20 mouse cellular contexts compared by ENCODE assay signal in the genomic region with DNA sequence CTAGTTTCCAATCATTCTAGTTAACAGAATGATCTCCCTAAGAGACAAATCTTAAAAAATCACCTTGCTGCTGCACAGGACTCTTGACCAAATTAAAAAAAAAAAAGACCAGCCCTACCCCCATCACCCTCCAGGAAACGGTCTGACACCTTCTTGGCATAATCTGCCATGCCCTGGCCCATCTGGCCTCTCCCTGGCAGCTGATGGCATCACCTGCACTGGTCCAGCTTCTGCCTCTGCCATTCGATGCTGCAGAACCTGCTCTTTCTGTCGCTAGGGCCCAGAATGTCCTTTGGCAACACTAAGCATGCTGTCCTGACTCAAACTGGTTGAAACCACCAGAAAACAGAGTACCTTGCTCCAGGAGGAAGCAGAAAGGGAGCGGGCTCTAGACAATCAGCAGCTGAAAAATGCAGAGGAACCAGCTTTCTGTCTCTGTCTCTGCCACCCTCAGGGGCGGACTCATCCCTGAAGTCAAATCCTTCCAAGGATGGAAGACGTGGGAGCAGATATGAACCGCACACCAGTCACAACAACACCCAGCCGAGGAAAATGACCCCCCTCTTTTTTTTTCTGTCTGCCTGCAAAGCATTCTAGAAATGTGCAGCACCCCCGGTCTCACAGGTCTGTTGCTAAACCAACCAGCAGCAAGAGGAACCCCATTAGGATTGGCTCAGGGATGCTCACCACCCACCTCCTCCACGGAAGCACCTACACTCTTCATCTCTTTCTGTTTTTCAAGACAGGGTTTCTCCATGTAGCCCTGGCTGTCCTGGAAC. TPM values are rescaled to one million over a fixed set of nuclear protein-coding genes. Genes with fewer than 3 reads are reported as not detected.
A peak's percentile ranks its signal among the peaks of the same experiment; 100 is the strongest.
DNase-seq lines count a peak whose midpoint lies in the region; ATAC-seq and TF ChIP-seq lines count a peak whose summit lies in the region.
"Had no signal": no experiment of that assay in that cellular context is flagged by ENCODE, and none has a peak within 500 bp of the region (broad histone marks: within the 10 kb centered on the region; RNA-seq: fewer than 3 reads in every experiment).

No protein-coding gene starts in this region.

- H3K27me3 ChIP-seq in cerebellum, adult 2 months (ENCODE audit: control insufficient read depth, insufficient read depth, low read length), result no peaks in the 10 kb centered on the region
- no peaks in the 10 kb centered on the region for H3K27me3 ChIP-seq in kidney, adult 2 months (replicated peaks; ENCODE audit: control insufficient read depth, insufficient read depth, low read length)
- H3K27me3 ChIP-seq in forebrain, postnatal 0 days (ENCODE audit: insufficient read depth, low read length), result no peaks in the 10 kb centered on the region
- H3K27me3 ChIP-seq: CH12.LX; forebrain, embryonic 12.5 days; liver, embryonic 15.5 days; megakaryocyte, embryonic 14.5 days; neural tube, embryonic 12.5 days had no signal

- no peak overlapping the region for H3K4me3 ChIP-seq in cerebellum, adult 2 months (replicated peaks; ENCODE audit: insufficient read depth, low read depth, low read length)
- no peak overlapping the region for H3K4me3 ChIP-seq in kidney, adult 2 months (ENCODE audit: insufficient read depth, low read depth, low read length)
- H3K4me3 ChIP-seq in forebrain, postnatal 0 days (ENCODE audit: low read depth, low read length), result no peak overlapping the region
- H3K4me3 ChIP-seq: forebrain, embryonic 12.5 days; liver, embryonic 15.5 days; megakaryocyte, embryonic 14.5 days; neural tube, embryonic 12.5 days had no signal

- no peak overlapping the region for H3K4me2 ChIP-seq in forebrain, postnatal 0 days (ENCODE audit: low read depth)
- H3K4me2 ChIP-seq: forebrain, embryonic 12.5 days; heart, embryonic 11.5 days; liver, embryonic 15.5 days; neural tube, embryonic 12.5 days had no signal

- 38% methylated on average over 10 of the region's 10 CpGs for WGBS in cerebellum, adult 2 months
- whole genome bisulfite sequencing in kidney, adult 2 months, result 64% methylated on average over 10 of the region's 10 CpGs
- 78% methylated on average over 10 of the region's 10 CpGs for WGBS in forebrain, postnatal 0 days

- TF ChIP-seq POLR2A in cerebellum, adult 2 months (IDR thresholded peaks at IDR 0.05; ENCODE audit: borderline replicate concordance, insufficient read depth, low read length), result no peak
- TF ChIP-seq POLR2A in kidney, adult 2 months (IDR thresholded peaks at IDR 0.05; ENCODE audit: low read depth, low read length), result no peak

- no peak for ATAC-seq in cerebellum, adult (ENCODE audit: insufficient number of reproducible peaks, low FRiP score, low TSS enrichment)
- no peak for ATAC-seq in inflammation-experienced regulatory T-cells, adult 6 months
- no peak for ATAC-seq in forebrain, postnatal 0 days

- H3K4me1 ChIP-seq in cerebellum, adult 2 months (ENCODE audit: control insufficient read depth, insufficient read depth, low read length), result 0 out of 2 replicates have a peak, but pooled peaks cover 3% of the 10 kb centered on the region
- no peaks in the 10 kb centered on the region for H3K4me1 ChIP-seq in kidney, adult 2 months (ENCODE audit: control insufficient read depth, insufficient read depth, low read length)
- no peaks in the 10 kb centered on the region for H3K4me1 ChIP-seq in forebrain, postnatal 0 days (ENCODE audit: insufficient read depth)
- H3K4me1 ChIP-seq: forebrain, embryonic 12.5 days; liver, embryonic 15.5 days; neural tube, embryonic 12.5 days had no signal

- TF ChIP-seq CTCF in cerebellum, adult 2 months (IDR thresholded peaks at IDR 0.05; ENCODE audit: borderline replicate concordance, insufficient read depth, low read depth, low read length), result no peak
- no peak for TF ChIP-seq CTCF in kidney, adult 2 months (conservative IDR thresholded peaks at IDR 0.05; ENCODE audit: insufficient read depth, insufficient read length, low read depth, low read length)
- TF ChIP-seq CTCF in forebrain, postnatal 0 days (IDR thresholded peaks at IDR 0.05; ENCODE audit: low read depth), result no peak

- no peak overlapping the region for H3K9ac ChIP-seq in forebrain, postnatal 0 days
- H3K9ac ChIP-seq: forebrain, embryonic 12.5 days; liver, embryonic 15.5 days; neural tube, embryonic 12.5 days had no signal

- no peak overlapping the region for H3K27ac ChIP-seq in cerebellum, adult 2 months (ENCODE audit: insufficient read depth, low read length)
- H3K27ac ChIP-seq in kidney, adult 2 months (ENCODE audit: insufficient read depth, low read depth, low read length), result no peak overlapping the region
- no peak overlapping the region for H3K27ac ChIP-seq in forebrain, postnatal 0 days (ENCODE audit: low read depth, low read length)
- H3K27ac ChIP-seq: forebrain, embryonic 12.5 days; liver, embryonic 15.5 days; neural tube, embryonic 12.5 days had no signal

- DNase-seq in cerebellum, adult 2 months, result peak; percentile 14 to 17
- peak; percentile 30 for DNase-seq in kidney, adult 2 months
- DNase-seq in kidney, postnatal 10 days, result no peak
- DNase-seq in right cerebral cortex, postnatal 25 days, result peak; percentile 19
- no peak for DNase-seq in right cerebral cortex, postnatal 10 days (ENCODE audit: low spot score in 2 of 2)
- DNase-seq in forebrain, postnatal 0 days, result no peak
- DNase-seq: adrenal gland, postnatal 10 days; heart, postnatal 14 days; layer of hippocampus, postnatal 36 days; lung, postnatal 10 days; right cerebral cortex, postnatal 14 days; thymus, postnatal 25 days had no signal

- no peaks in the 10 kb centered on the region for H3K36me3 ChIP-seq in kidney, adult 2 months (ENCODE audit: control insufficient read depth, insufficient read depth, low read length)
- no peaks in the 10 kb centered on the region for H3K36me3 ChIP-seq in forebrain, postnatal 0 days (ENCODE audit: insufficient read depth)
- H3K36me3 ChIP-seq: forebrain, embryonic 12.5 days; liver, embryonic 15.5 days; neural tube, embryonic 12.5 days had no signal

- no peaks in the 10 kb centered on the region; the same call in 1 of the 2 replicates for H3K9me3 ChIP-seq in forebrain, postnatal 0 days (ENCODE audit: low read length)
- H3K9me3 ChIP-seq: liver, embryonic 15.5 days had no signal

RNA-seq across cellular contexts. Expression of a gene that starts 24.0 kb away (rescaled TPM):
- 126 and 134 TPM in 2 replicates for polyA plus RNA-seq in cerebellum, adult 2 months (2012; rRNA removed)
- polyA plus RNA-seq in kidney, adult 2 months (2012; rRNA removed), result 44.6 and 48.6 TPM in 2 replicates
- polyA plus RNA-seq in inflammation-experienced regulatory T-cells, adult 6 months (2017; shearing (Covaris generic)), result 10 to 100 TPM; 36.1 to 45.6 (median 43.4) TPM
- 113 and 137 TPM in 2 replicates for total RNA-seq in forebrain, postnatal 0 days (2014; rRNA removed)
- 103 and 117 TPM in 2 replicates for polyA plus RNA-seq in forebrain, postnatal 0 days (2015; fragmentation: Nextera tagmentation; extraction: Ambion mirVana)

Comparison
In these comparisons a context has a peak if more than half of its experiments do, and no peak if none do; other contexts are left out.
1. DNase-seq: peak in cerebellum, adult 2 months (2 of 2), kidney, adult 2 months (single experiment) and right cerebral cortex, postnatal 25 days (single experiment); none in kidney, postnatal 10 days (single experiment), right cerebral cortex, postnatal 10 days (0 of 2) and forebrain, postnatal 0 days (single experiment).